Mouse (Mus musculus): ENCODE results near the gene Ccdc92b.
A peak's percentile ranks its signal among the peaks of the same experiment; 100 is the strongest.

The Ccdc92b gene

GRCm38 (mm10) chr11:74619201-74619955 lies at the start of gene Ccdc92b:
TSS of gene Ccdc92b (plus strand) at chr11:74619605.
- peak; percentile 87 to 97 for DNase-seq (ENCODE audit: low spot score in 2 of 2)

- DNase-seq (ENCODE audit: low spot score in 2 of 2), result no peak
Observed at GRCm38 (mm10) chr11:74569735-74570134, 49.7 kb upstream of the Ccdc92b start.

- peak; percentile 82 to 88 for DNase-seq (ENCODE audit: low spot score in 2 of 2)
Observed at GRCm38 (mm10) chr11:74572459-74573061, 46.8 kb upstream of the Ccdc92b start.

- DNase-seq (ENCODE audit: low spot score in 2 of 2), result no peak
Observed at GRCm38 (mm10) chr11:74574768-74575434, 44.5 kb upstream of the Ccdc92b start.

GRCm38 (mm10) chr11:74575940-74576339 lies 43.5 kb upstream of the Ccdc92b start:
- peak; percentile 74 to 82 for DNase-seq (ENCODE audit: low spot score in 2 of 2)

- DNase-seq (ENCODE audit: low spot score in 2 of 2), result peak; percentile 68 to 79
Observed at GRCm38 (mm10) chr11:74577068-74577467, 42.3 kb upstream of the Ccdc92b start.

GRCm38 (mm10) chr11:74581333-74581732 lies 38.1 kb upstream of the Ccdc92b start:
- peak in 1 of 2 experiments; percentile 50 for DNase-seq (ENCODE audit: low spot score in 2 of 2)

GRCm38 (mm10) chr11:74582464-74582863 lies 36.9 kb upstream of the Ccdc92b start:
- no peak for DNase-seq (ENCODE audit: low spot score in 2 of 2)

- no peak for DNase-seq (ENCODE audit: low spot score in 2 of 2)
Observed at GRCm38 (mm10) chr11:74583824-74584349, 35.5 kb upstream of the Ccdc92b start.

GRCm38 (mm10) chr11:74584946-74585723 lies 34.3 kb upstream of the Ccdc92b start:
- DNase-seq (ENCODE audit: low spot score in 2 of 2), result peak; percentile 38 to 76

- no peak for DNase-seq (ENCODE audit: low spot score in 2 of 2)
Observed at GRCm38 (mm10) chr11:74586401-74586800, 33.0 kb upstream of the Ccdc92b start.

- DNase-seq (ENCODE audit: low spot score in 2 of 2), result no peak
Observed at GRCm38 (mm10) chr11:74589401-74590238, 29.8 kb upstream of the Ccdc92b start.

GRCm38 (mm10) chr11:74590239-74590596 lies 29.2 kb upstream of the Ccdc92b start:
- DNase-seq (ENCODE audit: low spot score in 2 of 2), result no peak

- no peak for DNase-seq (ENCODE audit: low spot score in 2 of 2)
Observed at GRCm38 (mm10) chr11:74590691-74591090, 28.7 kb upstream of the Ccdc92b start.

GRCm38 (mm10) chr11:74592246-74592645 lies 27.2 kb upstream of the Ccdc92b start:
- no peak for DNase-seq (ENCODE audit: low spot score in 2 of 2)

- no peak for DNase-seq (ENCODE audit: low spot score in 2 of 2)
Observed at GRCm38 (mm10) chr11:74597283-74597989, 22.0 kb upstream of the Ccdc92b start.

GRCm38 (mm10) chr11:74597990-74598337 lies 21.4 kb upstream of the Ccdc92b start:
- no peak for DNase-seq (ENCODE audit: low spot score in 2 of 2)

GRCm38 (mm10) chr11:74602286-74602685 lies 17.1 kb upstream of the Ccdc92b start:
- no peak for DNase-seq (ENCODE audit: low spot score in 2 of 2)

GRCm38 (mm10) chr11:74610068-74610467 lies 9.3 kb upstream of the Ccdc92b start:
- DNase-seq (ENCODE audit: low spot score in 2 of 2), result no peak

GRCm38 (mm10) chr11:74610545-74611176 lies 8.7 kb upstream of the Ccdc92b start, which contains the start of gene Rap1gap2:
TSS of gene Rap1gap2 (minus strand) at chr11:74610915.
- DNase-seq (ENCODE audit: low spot score in 2 of 2), result no peak

Measured in spleen, postnatal 4 days (tissue).